In the genomic region with DNA sequence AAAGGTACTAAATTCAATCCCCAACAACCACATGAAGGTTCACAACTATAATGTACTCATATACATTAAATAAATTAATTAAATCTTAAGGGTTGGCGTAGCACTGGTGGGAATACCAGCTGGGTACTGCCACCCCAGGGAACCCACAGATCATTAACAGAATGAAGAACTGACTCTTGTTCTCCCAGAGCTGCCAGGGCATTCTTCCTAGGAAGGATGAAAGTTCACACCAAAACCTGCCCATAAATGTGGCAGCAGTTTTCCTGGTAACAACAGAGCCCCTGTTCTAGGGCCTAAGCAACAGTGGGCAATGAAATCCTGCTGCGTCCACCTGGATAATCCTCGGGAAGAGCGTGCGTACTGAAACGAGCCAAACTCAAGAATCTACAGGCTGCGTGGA, we compare ENCODE assay signal across 10 mouse cellular contexts. TPM values are rescaled to one million over a fixed set of nuclear protein-coding genes. Genes with fewer than 3 reads are reported as not detected.
A peak's percentile ranks its signal among the peaks of the same experiment; 100 is the strongest.
DNase-seq lines count a peak whose midpoint lies in the region; ATAC-seq and TF ChIP-seq lines count a peak whose summit lies in the region.
"Had no signal": no experiment of that assay in that cellular context is flagged by ENCODE, and none has a peak within 500 bp of the region (broad histone marks: within the 10 kb centered on the region; RNA-seq: fewer than 3 reads in every experiment).

No protein-coding gene starts in this region.

- H3K27ac ChIP-seq in layer of hippocampus, adult 2 months = no peak overlapping the region; the same call in 1 of the 2 replicates
- no peak overlapping the region for H3K27ac ChIP-seq in embryonic facial prominence, embryonic 14.5 days (replicated peaks; ENCODE audit: low read depth, low read length)
- H3K27ac ChIP-seq in kidney, embryonic 16.5 days (ENCODE audit: low read length) = 0 out of 2 replicates have a peak overlapping the region, but pooled peaks have one; percentile 76
- peak overlapping the region; percentile 88 for H3K27ac ChIP-seq in neural tube, embryonic 13.5 days (replicated peaks)

- no peak for ATAC-seq in embryonic facial prominence, embryonic 14.5 days (ENCODE audit: low read depth)
- no peak for ATAC-seq in kidney, embryonic 16.5 days (ENCODE audit: low FRiP score, low TSS enrichment)
- ATAC-seq in neural tube, embryonic 13.5 days (ENCODE audit: low read depth) = no peak

- no peaks in the 10 kb centered on the region for H3K9me3 ChIP-seq in embryonic facial prominence, embryonic 14.5 days (ENCODE audit: control insufficient read depth, low read length)
- no peaks in the 10 kb centered on the region for H3K9me3 ChIP-seq in kidney, embryonic 16.5 days (ENCODE audit: low read length)
- no peaks in the 10 kb centered on the region for H3K9me3 ChIP-seq in neural tube, embryonic 13.5 days

- H3K36me3 ChIP-seq in embryonic facial prominence, embryonic 14.5 days (ENCODE audit: control insufficient read depth, insufficient read depth, low read length) = peaks cover 14% of the 10 kb centered on the region; the same call in 1 of the 2 replicates
- no peaks in the 10 kb centered on the region; the same call in 1 of the 2 replicates for H3K36me3 ChIP-seq in kidney, embryonic 16.5 days (ENCODE audit: insufficient read depth, low read length)
- H3K36me3 ChIP-seq in neural tube, embryonic 13.5 days = peaks cover 26% of the 10 kb centered on the region

- DNase-seq in layer of hippocampus, adult 2 months (ENCODE audit: low spot score in 2 of 2) = no peak
- no peak for DNase-seq in layer of hippocampus, adult 18-20 months (ENCODE audit: low spot score in 2 of 2)
- no peak for DNase-seq in embryonic facial prominence, embryonic 14.5 days (ENCODE audit: low spot score)
- DNase-seq in urinary bladder, postnatal 4 days (ENCODE audit: low spot score in 2 of 2) = no peak
- DNase-seq in thymus, postnatal 4 days = no peak
- DNase-seq in cerebellum, postnatal 14 days = no peak

- H3K4me1 ChIP-seq in embryonic facial prominence, embryonic 14.5 days (ENCODE audit: control insufficient read depth, insufficient read depth, low read length) = peaks cover 15% of the 10 kb centered on the region
- H3K4me1 ChIP-seq in kidney, embryonic 16.5 days (ENCODE audit: insufficient read depth, low read length) = peaks cover 24% of the 10 kb centered on the region
- peaks cover 34% of the 10 kb centered on the region for H3K4me1 ChIP-seq in neural tube, embryonic 13.5 days (replicated peaks)

- H3K4me3 ChIP-seq in layer of hippocampus, adult 2 months = peak overlapping the region; percentile 75
- H3K4me3 ChIP-seq in embryonic facial prominence, embryonic 14.5 days (ENCODE audit: low read depth, low read length) = peak overlapping the region; percentile 56
- peak overlapping the region; percentile 80 for H3K4me3 ChIP-seq in kidney, embryonic 16.5 days (ENCODE audit: low read length)
- H3K4me3 ChIP-seq in neural tube, embryonic 13.5 days = peak overlapping the region; percentile 65

- WGBS in embryonic facial prominence, embryonic 14.5 days = 18% methylated on average over 7 of the region's 7 CpGs
- 17% methylated on average over 7 of the region's 7 CpGs for WGBS in kidney, embryonic 16.5 days
- 14% methylated on average over 7 of the region's 7 CpGs for WGBS in neural tube, embryonic 13.5 days

- H3K27me3 ChIP-seq in embryonic facial prominence, embryonic 14.5 days (replicated peaks; ENCODE audit: control insufficient read depth, insufficient read depth, low read length) = no peaks in the 10 kb centered on the region
- H3K27me3 ChIP-seq in kidney, embryonic 16.5 days (ENCODE audit: insufficient read depth, low read length) = no peaks in the 10 kb centered on the region
- H3K27me3 ChIP-seq in neural tube, embryonic 13.5 days = no peaks in the 10 kb centered on the region

- no peak for TF ChIP-seq CTCF in layer of hippocampus, adult 2 months (conservative IDR thresholded peaks at IDR 0.05)

- peak overlapping the region; percentile 97 for H3K4me2 ChIP-seq in embryonic facial prominence, embryonic 14.5 days (ENCODE audit: low read depth, low read length)
- H3K4me2 ChIP-seq in kidney, embryonic 16.5 days (replicated peaks; ENCODE audit: low read depth, low read length) = peak overlapping the region; percentile 84
- H3K4me2 ChIP-seq in neural tube, embryonic 13.5 days = peak overlapping the region; percentile 90

- peak overlapping the region; percentile 73 for H3K9ac ChIP-seq in embryonic facial prominence, embryonic 14.5 days (ENCODE audit: low read depth, low read length)
- peak overlapping the region; percentile 74 for H3K9ac ChIP-seq in kidney, embryonic 16.5 days (replicated peaks; ENCODE audit: low read length)
- peak overlapping the region; percentile 84 for H3K9ac ChIP-seq in neural tube, embryonic 13.5 days

RNA-seq across cellular contexts. Expression of gene Mvd, which starts 0.9 kb away (rescaled TPM):
- total RNA-seq in layer of hippocampus, adult 2 months (2021) = 10 to 100 TPM; 16.7 to 17.6 TPM
- 10 to 100 TPM; 18.5 to 22.1 TPM for total RNA-seq in layer of hippocampus, adult 18-20 months (2021)
- 27.1 and 34.4 TPM in 2 replicates for polyA plus RNA-seq in embryonic facial prominence, embryonic 14.5 days (2014; fragmentation: Nextera tagmentation; extraction: Ambion mirVana)
- 36.4 and 36.6 TPM in 2 replicates for polyA plus RNA-seq in kidney, embryonic 16.5 days (2015; fragmentation: Nextera tagmentation; extraction: Ambion mirVana)
- 46.6 and 53.8 TPM in 2 replicates for polyA plus RNA-seq in neural tube, embryonic 13.5 days (2015; fragmentation: Nextera tagmentation; extraction: Ambion mirVana)

RNA-seq across cellular contexts. Expression of gene Cyba, which starts 9.6 kb away (rescaled TPM):
- 10 to 100 TPM in 1 of 2 experiments, 1 to 10 TPM in 1; 10.0 to 10.7 TPM for total RNA-seq in layer of hippocampus, adult 2 months (2021)
- 10 to 100 TPM; 10.8 to 11.3 TPM for total RNA-seq in layer of hippocampus, adult 18-20 months (2021)
- polyA plus RNA-seq in embryonic facial prominence, embryonic 14.5 days (2014; fragmentation: Nextera tagmentation; extraction: Ambion mirVana) = 160 and 173 TPM in 2 replicates
- polyA plus RNA-seq in kidney, embryonic 16.5 days (2015; fragmentation: Nextera tagmentation; extraction: Ambion mirVana) = 385 and 421 TPM in 2 replicates
- polyA plus RNA-seq in neural tube, embryonic 13.5 days (2015; fragmentation: Nextera tagmentation; extraction: Ambion mirVana) = 46.6 and 51.4 TPM in 2 replicates

RNA-seq across cellular contexts. Expression of gene Snai3, which starts 18.2 kb away (rescaled TPM):
- total RNA-seq in layer of hippocampus, adult 2 months (2021) = not detected
- total RNA-seq in layer of hippocampus, adult 18-20 months (2021) = not detected
- polyA plus RNA-seq in embryonic facial prominence, embryonic 14.5 days (2014; fragmentation: Nextera tagmentation; extraction: Ambion mirVana) = 3.1 and 4.2 TPM in 2 replicates
- polyA plus RNA-seq in kidney, embryonic 16.5 days (2015; fragmentation: Nextera tagmentation; extraction: Ambion mirVana) = 0.75 and 0.77 TPM in 2 replicates
- 0.15 TPM in 1 of 2 replicates, not detected in the other for polyA plus RNA-seq in neural tube, embryonic 13.5 days (2015; fragmentation: Nextera tagmentation; extraction: Ambion mirVana)
- total RNA-seq: hematopoietic stem cell, adult 5-6 weeks had no signal

RNA-seq across cellular contexts. Expression of gene Il17c, which starts 20.5 kb away (rescaled TPM):
- not detected for total RNA-seq in layer of hippocampus, adult 2 months (2021)
- total RNA-seq in layer of hippocampus, adult 18-20 months (2021) = not detected
- polyA plus RNA-seq in embryonic facial prominence, embryonic 14.5 days (2014; fragmentation: Nextera tagmentation; extraction: Ambion mirVana) = not detected in 2 replicates
- not detected in 2 replicates for polyA plus RNA-seq in kidney, embryonic 16.5 days (2015; fragmentation: Nextera tagmentation; extraction: Ambion mirVana)
- not detected in 2 replicates for polyA plus RNA-seq in neural tube, embryonic 13.5 days (2015; fragmentation: Nextera tagmentation; extraction: Ambion mirVana)
- total RNA-seq: hematopoietic stem cell, adult 5-6 weeks; neutrophil, adult 5-6 weeks had no signal

RNA-seq across cellular contexts. Expression of gene Rnf166, which starts 33.5 kb away (rescaled TPM):
- total RNA-seq in layer of hippocampus, adult 2 months (2021) = 10 to 100 TPM; 32.7 to 39.5 TPM
- 10 to 100 TPM; 40.3 to 45.5 TPM for total RNA-seq in layer of hippocampus, adult 18-20 months (2021)
- 40.0 and 40.1 TPM in 2 replicates for polyA plus RNA-seq in embryonic facial prominence, embryonic 14.5 days (2014; fragmentation: Nextera tagmentation; extraction: Ambion mirVana)
- 39.3 and 46.0 TPM in 2 replicates for polyA plus RNA-seq in kidney, embryonic 16.5 days (2015; fragmentation: Nextera tagmentation; extraction: Ambion mirVana)
- polyA plus RNA-seq in neural tube, embryonic 13.5 days (2015; fragmentation: Nextera tagmentation; extraction: Ambion mirVana) = 36.8 and 39.1 TPM in 2 replicates

Comparison
In these comparisons a context has a peak if more than half of its experiments do, and no peak if none do; other contexts are left out.
1. H3K27ac ChIP-seq: peak in kidney, embryonic 16.5 days (single experiment) and neural tube, embryonic 13.5 days (single experiment); none in layer of hippocampus, adult 2 months (single experiment) and embryonic facial prominence, embryonic 14.5 days (single experiment).
2. Peak in every context shown above with its lines, with median percentiles within 50 percentile points of each other: H3K4me3 ChIP-seq, H3K4me2 ChIP-seq and H3K9ac ChIP-seq.